Mouse (Mus musculus): ENCODE results near the gene Olfr1274-ps. TPM values are rescaled to one million over a fixed set of nuclear protein-coding genes. Genes with fewer than 3 reads are reported as not detected.
"Not testable (repeated sequence)": the region's sequence is repeated elsewhere in the genome, so short reads cannot be mapped to it uniquely, and the experiment has no call there.

Olfr1274-ps gene
- polyA plus RNA-seq (2012; rRNA removed) (not detected in 2 replicates), polyA plus RNA-seq (2014; fragmentation: Nextera tagmentation; extraction: Ambion mirVana) (not detected in 2 replicates)

GRCm38 (mm10) chr2:90398633-90399107 is at the start of gene Olfr1274-ps:
TSS of gene Olfr1274-ps (plus strand) at chr2:90398683.
- 66% methylated on average over 5 of the region's 7 CpGs for WGBS (ENCODE audit: insufficient replicate concordance)
- H3K4me3 ChIP-seq (ENCODE audit: insufficient read depth in 1 of 2, low read depth in 2 of 2, low read length in 2 of 2); H3K9ac ChIP-seq (replicated peaks); ATAC-seq (ENCODE audit: insufficient read depth); H3K4me1 ChIP-seq (replicated peaks; ENCODE audit: control insufficient read depth in 2 of 2, insufficient read depth in 2 of 2, low read length in 1 of 2); H3K27ac ChIP-seq; H3K27me3 ChIP-seq (ENCODE audit: control insufficient read depth, insufficient read depth, low read length); DNase-seq (ENCODE audit: low read depth in 3 of 3, low spot score in 3 of 3); H3K36me3 ChIP-seq (replicated peaks; ENCODE audit: control insufficient read depth, insufficient read depth, low read depth); H3K4me2 ChIP-seq (ENCODE audit: low read depth); H3K9me3 ChIP-seq (ENCODE audit: control insufficient read depth, low read length): not testable (repeated sequence)

- H3K9me3 ChIP-seq (ENCODE audit: control insufficient read depth, low read length); H3K36me3 ChIP-seq (replicated peaks; ENCODE audit: control insufficient read depth, insufficient read depth, low read depth); H3K4me1 ChIP-seq (replicated peaks; ENCODE audit: control insufficient read depth in 2 of 2, insufficient read depth in 2 of 2, low read length in 1 of 2); DNase-seq (ENCODE audit: low read depth in 3 of 3, low spot score in 3 of 3); H3K27me3 ChIP-seq (ENCODE audit: control insufficient read depth, insufficient read depth, low read length); H3K9ac ChIP-seq (replicated peaks); H3K27ac ChIP-seq; H3K4me3 ChIP-seq (ENCODE audit: insufficient read depth in 1 of 2, low read depth in 2 of 2, low read length in 2 of 2); ATAC-seq (ENCODE audit: insufficient read depth); H3K4me2 ChIP-seq (ENCODE audit: low read depth): not testable (repeated sequence)
- no CpG with 5 or more reads among the region's 6 CpGs for WGBS (ENCODE audit: insufficient replicate concordance)
These were observed 47.4 kb upstream of the Olfr1274-ps start for GRCm38 (mm10) chr2:90351047-90351446.

- H3K4me2 ChIP-seq (ENCODE audit: low read depth); H3K36me3 ChIP-seq (replicated peaks; ENCODE audit: control insufficient read depth, insufficient read depth, low read depth); H3K9me3 ChIP-seq (ENCODE audit: control insufficient read depth, low read length); DNase-seq (ENCODE audit: low read depth in 3 of 3, low spot score in 3 of 3); ATAC-seq (ENCODE audit: insufficient read depth); H3K4me1 ChIP-seq (replicated peaks; ENCODE audit: control insufficient read depth in 2 of 2, insufficient read depth in 2 of 2, low read length in 1 of 2); H3K4me3 ChIP-seq (ENCODE audit: insufficient read depth in 1 of 2, low read depth in 2 of 2, low read length in 2 of 2); H3K9ac ChIP-seq (replicated peaks); H3K27ac ChIP-seq; H3K27me3 ChIP-seq (ENCODE audit: control insufficient read depth, insufficient read depth, low read length): not testable (repeated sequence)
- no CpG with 5 or more reads among the region's 3 CpGs for WGBS (ENCODE audit: insufficient replicate concordance)
These were observed 46.9 kb upstream of the Olfr1274-ps start for GRCm38 (mm10) chr2:90351540-90351939.

GRCm38 (mm10) chr2:90359229-90359628 is 39.3 kb upstream of the Olfr1274-ps start:
- H3K36me3 ChIP-seq (replicated peaks; ENCODE audit: control insufficient read depth, insufficient read depth, low read depth); ATAC-seq (ENCODE audit: insufficient read depth); H3K4me2 ChIP-seq (ENCODE audit: low read depth); H3K9me3 ChIP-seq (ENCODE audit: control insufficient read depth, low read length); DNase-seq (ENCODE audit: low read depth in 3 of 3, low spot score in 3 of 3); H3K27me3 ChIP-seq (ENCODE audit: control insufficient read depth, insufficient read depth, low read length); H3K9ac ChIP-seq (replicated peaks); H3K27ac ChIP-seq; H3K4me3 ChIP-seq (ENCODE audit: insufficient read depth in 1 of 2, low read depth in 2 of 2, low read length in 2 of 2); H3K4me1 ChIP-seq (replicated peaks; ENCODE audit: control insufficient read depth in 2 of 2, insufficient read depth in 2 of 2, low read length in 1 of 2): not testable (repeated sequence)
- no CpG with 5 or more reads among the region's 5 CpGs for whole genome bisulfite sequencing (ENCODE audit: insufficient replicate concordance)

GRCm38 (mm10) chr2:90360199-90360598 is 38.3 kb upstream of the Olfr1274-ps start:
- not testable (repeated sequence) for H3K27me3 ChIP-seq (ENCODE audit: control insufficient read depth, insufficient read depth, low read length); H3K9ac ChIP-seq (replicated peaks); H3K9me3 ChIP-seq (ENCODE audit: control insufficient read depth, low read length); DNase-seq (ENCODE audit: low read depth in 3 of 3, low spot score in 3 of 3); H3K4me3 ChIP-seq (ENCODE audit: insufficient read depth in 1 of 2, low read depth in 2 of 2, low read length in 2 of 2); H3K27ac ChIP-seq; H3K4me2 ChIP-seq (ENCODE audit: low read depth); H3K4me1 ChIP-seq (replicated peaks; ENCODE audit: control insufficient read depth in 2 of 2, insufficient read depth in 2 of 2, low read length in 1 of 2); H3K36me3 ChIP-seq (replicated peaks; ENCODE audit: control insufficient read depth, insufficient read depth, low read depth); ATAC-seq (ENCODE audit: insufficient read depth)
- no CpG with 5 or more reads among the region's 4 CpGs for WGBS (ENCODE audit: insufficient replicate concordance)

- not testable (repeated sequence) for H3K4me3 ChIP-seq (ENCODE audit: insufficient read depth in 1 of 2, low read depth in 2 of 2, low read length in 2 of 2); ATAC-seq (ENCODE audit: insufficient read depth); H3K36me3 ChIP-seq (replicated peaks; ENCODE audit: control insufficient read depth, insufficient read depth, low read depth); H3K9me3 ChIP-seq (ENCODE audit: control insufficient read depth, low read length); H3K9ac ChIP-seq (replicated peaks); H3K27me3 ChIP-seq (ENCODE audit: control insufficient read depth, insufficient read depth, low read length); DNase-seq (ENCODE audit: low read depth in 3 of 3, low spot score in 3 of 3); H3K4me2 ChIP-seq (ENCODE audit: low read depth); H3K4me1 ChIP-seq (replicated peaks; ENCODE audit: control insufficient read depth in 2 of 2, insufficient read depth in 2 of 2, low read length in 1 of 2); H3K27ac ChIP-seq
- 73% methylated on average over 4 of the region's 4 CpGs for WGBS (ENCODE audit: insufficient replicate concordance)
These were observed 15.8 kb downstream of the Olfr1274-ps start for GRCm38 (mm10) chr2:90414110-90414821.

- WGBS (ENCODE audit: insufficient replicate concordance): 60% methylated on average over 6 of the region's 6 CpGs
These were observed 23.8 kb downstream of the Olfr1274-ps start for GRCm38 (mm10) chr2:90422282-90422681.

GRCm38 (mm10) chr2:90424937-90425336 is 26.5 kb downstream of the Olfr1274-ps start:
- H3K27ac ChIP-seq; H3K9me3 ChIP-seq (ENCODE audit: control insufficient read depth, low read length); H3K27me3 ChIP-seq (ENCODE audit: control insufficient read depth, insufficient read depth, low read length); DNase-seq (ENCODE audit: low read depth in 3 of 3, low spot score in 3 of 3); H3K4me1 ChIP-seq (replicated peaks; ENCODE audit: control insufficient read depth in 2 of 2, insufficient read depth in 2 of 2, low read length in 1 of 2); ATAC-seq (ENCODE audit: insufficient read depth); H3K36me3 ChIP-seq (replicated peaks; ENCODE audit: control insufficient read depth, insufficient read depth, low read depth); H3K4me3 ChIP-seq (ENCODE audit: insufficient read depth in 1 of 2, low read depth in 2 of 2, low read length in 2 of 2); H3K4me2 ChIP-seq (ENCODE audit: low read depth); H3K9ac ChIP-seq (replicated peaks): not testable (repeated sequence)
- no CpG with 5 or more reads among the region's 4 CpGs for WGBS (ENCODE audit: insufficient replicate concordance)

More at GRCm38 (mm10) chr2:90422282-90422681, 23.8 kb downstream of the Olfr1274-ps start:
- H3K4me1 ChIP-seq (replicated peaks; ENCODE audit: control insufficient read depth in 2 of 2, insufficient read depth in 2 of 2, low read length in 1 of 2); H3K27me3 ChIP-seq (ENCODE audit: control insufficient read depth, insufficient read depth, low read length); ATAC-seq (ENCODE audit: insufficient read depth); H3K36me3 ChIP-seq (replicated peaks; ENCODE audit: control insufficient read depth, insufficient read depth, low read depth); H3K9me3 ChIP-seq (ENCODE audit: control insufficient read depth, low read length); H3K27ac ChIP-seq; H3K9ac ChIP-seq (replicated peaks); H3K4me3 ChIP-seq (ENCODE audit: insufficient read depth in 1 of 2, low read depth in 2 of 2, low read length in 2 of 2); DNase-seq (ENCODE audit: low read depth in 3 of 3, low spot score in 3 of 3); H3K4me2 ChIP-seq (ENCODE audit: low read depth): not testable (repeated sequence)
